Mouse (Mus musculus): ENCODE data around the gene 4930590J08Rik. TPM values are rescaled to one million over a fixed set of nuclear protein-coding genes. Genes with fewer than 3 reads are reported as not detected.
"Not testable (repeated sequence)": the region's sequence is repeated elsewhere in the genome, so short reads cannot be mapped to it uniquely, and the experiment has no call there.

4930590J08Rik gene
- total RNA-seq (2014; rRNA removed) (1.5 and 3.7 TPM in 2 replicates), polyA plus RNA-seq (2015; fragmentation: Nextera tagmentation; extraction: Ambion mirVana) (0.26 and 0.36 TPM in 2 replicates)

DNA sequence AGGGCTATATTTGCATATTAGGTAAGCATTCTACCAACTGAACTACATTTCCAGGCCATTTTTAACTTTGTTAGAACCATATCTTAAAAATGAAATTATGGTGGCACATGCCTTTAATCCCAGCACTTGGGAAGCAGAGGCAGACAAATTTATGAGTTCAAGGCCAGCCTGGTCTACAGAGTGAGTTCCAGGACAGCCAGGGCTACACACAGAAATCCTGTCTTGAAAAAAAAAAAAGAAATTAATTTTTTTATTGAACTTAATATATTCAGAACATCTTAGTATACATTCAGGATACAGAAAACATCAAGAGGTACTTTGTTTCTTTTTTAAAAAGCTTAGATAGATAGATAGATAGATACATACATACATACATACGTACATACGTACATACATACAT lies at the start of gene 4930590J08Rik:
Gene 4930590J08Rik, plus strand, starts transcription at position 301 of the 400 bp plus-strand sequence.
- DNase-seq; H3K4me2 ChIP-seq (ENCODE audit: low read depth); H3K9ac ChIP-seq; H3K27ac ChIP-seq (ENCODE audit: low read depth, low read length); H3K9me3 ChIP-seq (ENCODE audit: low read length); H3K27me3 ChIP-seq (ENCODE audit: insufficient read depth, low read length); ATAC-seq; H3K4me3 ChIP-seq (ENCODE audit: low read depth, low read length); H3K4me1 ChIP-seq (ENCODE audit: insufficient read depth): not testable (repeated sequence)
- WGBS = 99% methylated on average over 2 of the region's 2 CpGs
- peaks cover 36% of the 10 kb centered on the region for H3K36me3 ChIP-seq (ENCODE audit: insufficient read depth)

DNA sequence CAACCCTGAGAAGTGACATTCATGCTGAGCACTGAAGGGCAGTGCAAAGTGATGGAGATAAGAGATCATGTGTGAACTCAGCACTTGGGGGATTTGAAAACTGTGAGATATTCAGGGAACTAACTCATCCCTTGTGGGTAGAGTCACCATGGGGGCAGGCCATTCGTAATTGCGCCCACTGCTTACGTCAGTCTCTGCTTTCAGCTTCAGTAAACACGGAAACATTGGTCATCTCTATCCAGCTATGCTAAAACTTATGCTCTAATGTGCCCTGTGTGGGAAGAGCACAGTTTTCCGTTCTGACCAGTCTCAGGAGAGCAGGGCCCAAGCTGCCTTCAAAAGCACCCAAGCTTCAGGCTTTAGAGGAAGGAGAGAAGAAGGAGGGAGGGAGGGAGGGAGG lies 44.3 kb upstream of the 4930590J08Rik start:
- Histone ChIP-seq H3K9me3 (ENCODE audit: low read length) (no peaks in the 10 kb centered on the region), H3K27me3 (ENCODE audit: insufficient read depth, low read length) (no peaks in the 10 kb centered on the region), H3K27ac (ENCODE audit: low read depth, low read length) (no peak overlapping the region), H3K4me2 (ENCODE audit: low read depth) (no peak overlapping the region), H3K4me1 (ENCODE audit: insufficient read depth) (no peaks in the 10 kb centered on the region), H3K9ac (no peak overlapping the region), H3K36me3 (ENCODE audit: insufficient read depth) (no peaks in the 10 kb centered on the region), H3K4me3 (ENCODE audit: low read depth, low read length) (no peak overlapping the region)
- no peak for TF ChIP-seq CTCF (IDR thresholded peaks at IDR 0.05; ENCODE audit: low read depth)
- no peak for DNase-seq
- 81% methylated on average over 5 of the region's 5 CpGs for whole genome bisulfite sequencing
- no peak for ATAC-seq

- no peak overlapping the region for H3K9ac ChIP-seq
- DNase-seq = no peak
- no peaks in the 10 kb centered on the region for H3K9me3 ChIP-seq (ENCODE audit: low read length)
- no peak for ATAC-seq
- no peak overlapping the region for H3K27ac ChIP-seq (ENCODE audit: low read depth, low read length)
- H3K27me3 ChIP-seq (ENCODE audit: insufficient read depth, low read length) = no peaks in the 10 kb centered on the region
- no peak overlapping the region for H3K4me3 ChIP-seq (ENCODE audit: low read depth, low read length)
- no peaks in the 10 kb centered on the region for H3K4me1 ChIP-seq (ENCODE audit: insufficient read depth)
- H3K36me3 ChIP-seq (ENCODE audit: insufficient read depth) = no peaks in the 10 kb centered on the region
- H3K4me2 ChIP-seq (ENCODE audit: low read depth) = no peak overlapping the region
- TF ChIP-seq CTCF (IDR thresholded peaks at IDR 0.05; ENCODE audit: low read depth) = no peak
These were observed 39.8 kb upstream of the 4930590J08Rik start for GRCm38 (mm10) chr6:91862848-91863247.

DNA sequence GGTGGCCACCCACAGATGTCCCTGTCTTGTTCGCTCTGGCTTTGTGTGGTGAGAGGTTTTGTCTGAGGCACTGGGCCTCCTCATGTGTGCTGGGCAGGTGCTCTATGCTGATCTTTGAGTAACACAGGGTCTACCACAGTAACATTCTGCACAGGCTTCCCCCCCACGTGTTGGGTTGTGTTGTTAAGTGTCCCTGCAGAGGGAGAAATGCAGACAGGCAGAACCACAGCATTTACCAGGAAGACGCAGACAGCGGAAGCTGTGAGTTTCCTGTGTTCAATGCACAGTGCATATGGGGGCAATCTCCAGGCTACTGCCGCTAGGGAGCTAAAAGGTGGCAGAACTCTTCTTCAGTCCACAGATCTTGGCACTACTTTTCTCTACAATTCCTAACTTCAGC lies 38.0 kb upstream of the 4930590J08Rik start:
- no peaks in the 10 kb centered on the region for H3K9me3 ChIP-seq (ENCODE audit: low read length)
- H3K4me2 ChIP-seq (ENCODE audit: low read depth) = no peak overlapping the region
- H3K4me1 ChIP-seq (ENCODE audit: insufficient read depth) = no peaks in the 10 kb centered on the region
- H3K4me3 ChIP-seq (ENCODE audit: low read depth, low read length) = no peak overlapping the region
- no peak overlapping the region for H3K27ac ChIP-seq (ENCODE audit: low read depth, low read length)
- H3K27me3 ChIP-seq (ENCODE audit: insufficient read depth, low read length) = no peaks in the 10 kb centered on the region
- 73% methylated on average over 5 of the region's 5 CpGs for WGBS
- ATAC-seq (no peak), DNase-seq (no peak)
- no peak overlapping the region for H3K9ac ChIP-seq
- TF ChIP-seq CTCF (IDR thresholded peaks at IDR 0.05; ENCODE audit: low read depth) = no peak
- H3K36me3 ChIP-seq (ENCODE audit: insufficient read depth) = no peaks in the 10 kb centered on the region

DNA sequence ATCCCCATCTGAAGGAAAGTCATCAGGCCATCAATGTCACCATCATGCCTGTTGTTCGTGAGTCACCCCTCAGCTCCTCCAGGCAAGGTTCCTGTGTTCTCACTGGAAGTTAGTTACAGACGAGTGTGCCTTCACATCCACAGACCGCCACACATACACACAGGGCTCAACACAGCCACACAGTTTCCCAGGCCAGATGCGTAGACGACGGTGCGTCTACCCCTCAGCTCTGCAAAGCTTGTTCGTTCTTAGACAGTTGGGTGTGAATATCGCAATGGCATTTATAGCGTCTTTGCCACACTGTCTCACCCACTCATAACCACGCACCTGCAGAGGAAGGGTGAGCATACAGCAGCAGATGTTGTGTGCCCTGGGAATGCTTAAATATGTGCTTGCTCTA lies 37.0 kb upstream of the 4930590J08Rik start:
- H3K9me3 ChIP-seq (ENCODE audit: low read length) = no peaks in the 10 kb centered on the region
- no peak overlapping the region for H3K27ac ChIP-seq (ENCODE audit: low read depth, low read length)
- H3K4me3 ChIP-seq (ENCODE audit: low read depth, low read length) = no peak overlapping the region
- no peak overlapping the region for H3K9ac ChIP-seq
- no peak for ATAC-seq
- no peaks in the 10 kb centered on the region for H3K36me3 ChIP-seq (ENCODE audit: insufficient read depth)
- H3K27me3 ChIP-seq (ENCODE audit: insufficient read depth, low read length) = no peaks in the 10 kb centered on the region
- H3K4me1 ChIP-seq (ENCODE audit: insufficient read depth) = no peaks in the 10 kb centered on the region
- 79% methylated on average over 11 of the region's 11 CpGs for WGBS
- DNase-seq = no peak
- no peak overlapping the region for H3K4me2 ChIP-seq (ENCODE audit: low read depth)
- no peak for TF ChIP-seq CTCF (IDR thresholded peaks at IDR 0.05; ENCODE audit: low read depth)

DNA sequence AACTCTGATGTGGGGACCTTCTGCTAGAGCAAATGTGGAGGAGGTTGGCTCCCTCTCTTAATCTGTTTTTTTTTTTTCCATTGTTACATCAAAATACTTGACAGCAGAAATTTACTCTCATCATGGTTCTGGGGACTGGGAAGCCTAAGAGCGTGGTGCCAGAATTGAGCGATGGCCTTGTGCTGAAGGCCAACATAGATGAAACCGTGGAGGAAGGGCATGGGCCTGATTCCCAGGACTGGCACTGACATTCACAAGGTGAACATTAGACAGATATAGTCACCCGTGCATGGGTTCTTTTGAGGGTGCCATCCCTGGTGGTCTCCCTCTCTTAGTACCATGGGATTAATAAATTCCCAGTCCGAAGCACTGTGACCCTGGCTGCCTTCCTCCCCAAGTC lies 34.5 kb upstream of the 4930590J08Rik start:
- Histone ChIP-seq H3K9ac (no peak overlapping the region), H3K27ac (ENCODE audit: low read depth, low read length) (no peak overlapping the region), H3K4me1 (ENCODE audit: insufficient read depth) (no peaks in the 10 kb centered on the region), H3K27me3 (ENCODE audit: insufficient read depth, low read length) (no peaks in the 10 kb centered on the region), H3K4me2 (ENCODE audit: low read depth) (no peak overlapping the region), H3K36me3 (ENCODE audit: insufficient read depth) (no peaks in the 10 kb centered on the region), H3K9me3 (ENCODE audit: low read length) (no peaks in the 10 kb centered on the region), H3K4me3 (ENCODE audit: low read depth, low read length) (no peak overlapping the region)
- ATAC-seq (no peak), DNase-seq (no peak)
- WGBS = 87% methylated on average over 5 of the region's 5 CpGs
- TF ChIP-seq CTCF (IDR thresholded peaks at IDR 0.05; ENCODE audit: low read depth) = no peak

DNA sequence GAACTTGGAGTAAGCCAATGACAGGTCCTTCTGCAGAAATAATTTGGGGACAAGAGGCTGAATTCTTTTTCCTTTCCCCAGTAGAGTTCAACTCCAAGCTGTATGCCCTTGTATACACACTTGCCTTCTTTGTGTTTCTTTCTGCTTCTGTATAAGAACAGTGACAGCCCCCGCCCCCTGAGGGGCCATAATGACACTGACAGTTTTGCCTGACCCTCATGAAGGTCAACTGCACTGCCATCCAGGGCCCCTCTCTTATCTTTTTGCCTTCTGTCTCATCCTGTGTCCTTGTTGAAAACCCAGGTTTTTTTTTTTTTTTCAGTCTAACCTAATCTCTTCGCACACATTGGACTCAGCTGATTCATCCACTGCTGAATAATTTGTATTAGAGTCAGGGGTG lies 29.8 kb upstream of the 4930590J08Rik start:
- 68% methylated on average over 2 of the region's 2 CpGs for WGBS
- no peak for ATAC-seq

More for the DNA sequence above, 29.8 kb upstream of the 4930590J08Rik start:
- Histone ChIP-seq H3K27ac (ENCODE audit: low read depth, low read length) (no peak overlapping the region), H3K4me3 (ENCODE audit: low read depth, low read length) (no peak overlapping the region), H3K4me2 (ENCODE audit: low read depth) (no peak overlapping the region), H3K9ac (no peak overlapping the region), H3K36me3 (ENCODE audit: insufficient read depth) (no peaks in the 10 kb centered on the region), H3K27me3 (ENCODE audit: insufficient read depth, low read length) (no peaks in the 10 kb centered on the region), H3K4me1 (ENCODE audit: insufficient read depth) (no peaks in the 10 kb centered on the region), H3K9me3 (ENCODE audit: low read length) (no peaks in the 10 kb centered on the region)
- DNase-seq = no peak
- TF ChIP-seq CTCF (IDR thresholded peaks at IDR 0.05; ENCODE audit: low read depth) = no peak

Measured in forebrain, postnatal 0 days (tissue).